Mouse (Mus musculus) heart, adult 2 months (tissue): ENCODE data around the gene C1qtnf5.
A peak's percentile ranks its signal among the peaks of the same experiment; 100 is the strongest.

ENCODE experiments used
- CTCF ChIP-seq: fragments of 200-600 bp; IDR thresholded peaks from 2 replicates; pipeline ENCODE4 v1.8.1; 2022; ENCODE audit warnings: antibody characterized with exemption, mild to moderate bottlenecking, moderate library complexity
- EP300 ChIP-seq: fragments of 200-500 bp; IDR thresholded peaks from 2 replicates; pipeline ENCODE4 v1.6.1; 2011; ENCODE audit warnings: low read depth, low read length, control low read depth; ENCODE audit not compliant: insufficient read depth
- POLR2A ChIP-seq: fragments of 200-500 bp; IDR thresholded peaks from 2 replicates; pipeline ENCODE4 v1.6.1; 2011; ENCODE audit warnings: mild to moderate bottlenecking, low read depth, low read length, control low read depth; ENCODE audit not compliant: insufficient read depth

DNA sequence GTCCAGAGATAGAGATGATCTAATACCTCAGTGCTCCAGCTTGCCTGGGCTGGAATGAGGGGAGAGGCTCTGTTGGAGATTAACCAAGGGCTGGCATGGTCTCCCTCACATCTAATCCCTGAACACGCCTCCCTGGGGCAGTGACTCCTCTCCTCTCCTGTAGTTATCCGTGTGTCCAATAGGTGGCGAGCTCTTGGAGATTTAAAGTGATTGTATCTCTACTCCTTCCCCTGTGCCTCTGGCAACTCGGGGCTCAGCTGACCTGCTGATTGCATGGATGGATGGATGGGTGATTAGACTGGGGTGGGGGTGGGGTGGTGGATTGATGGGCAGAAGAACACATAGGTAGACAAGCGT is 30.3 kb upstream of the C1qtnf5 start:
- TF ChIP-seq CTCF, result peak; percentile 74
- TF ChIP-seq POLR2A, result no peak
- TF ChIP-seq EP300, result no peak
